8 mouse cellular contexts compared by ENCODE assay signal in the genomic region with DNA sequence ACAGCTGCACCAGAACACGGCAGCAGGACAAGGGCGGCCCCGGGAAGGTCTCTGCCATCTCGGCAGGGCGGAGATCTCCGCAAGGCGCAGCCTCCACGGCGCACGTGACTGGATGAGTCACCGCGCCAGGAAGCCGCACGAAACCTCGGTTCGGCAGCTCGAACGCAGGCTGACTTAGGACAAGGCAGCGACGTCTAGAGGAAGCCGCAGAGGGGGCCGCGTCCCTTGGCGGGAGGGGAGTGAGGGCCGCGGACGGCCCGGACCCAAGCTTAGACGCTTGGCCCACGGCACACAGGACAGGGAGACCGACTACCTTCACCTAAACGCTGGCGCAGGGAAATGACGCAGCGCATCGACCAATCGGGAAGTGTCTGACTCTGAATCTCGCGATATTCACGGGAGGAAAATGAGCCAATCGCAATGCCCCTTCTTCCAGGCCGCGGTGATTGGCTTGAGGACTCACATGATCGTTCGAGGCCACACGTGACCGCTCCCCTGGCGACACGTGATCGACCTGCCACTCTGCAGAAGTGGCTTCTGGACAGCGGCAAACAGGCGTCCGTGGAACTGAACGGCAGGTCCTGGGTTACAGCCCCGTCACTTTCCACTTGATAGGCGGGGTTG. TPM values are rescaled to one million over a fixed set of nuclear protein-coding genes. Genes with fewer than 3 reads are reported as not detected.
DNase-seq lines count a peak whose midpoint lies in the region; ATAC-seq and TF ChIP-seq lines count a peak whose summit lies in the region.

No protein-coding gene starts in this region.

- H3K27ac ChIP-seq in forebrain, embryonic 16.5 days (ENCODE audit: low read length) = peak overlapping the region; percentile 96
- H3K27ac ChIP-seq in layer of hippocampus, adult 2 months = peak overlapping the region; percentile 100
- H3K27ac ChIP-seq in lung, embryonic 14.5 days (ENCODE audit: low read depth) = peak overlapping the region; percentile 94
- peak overlapping the region; percentile 85 for H3K27ac ChIP-seq in olfactory bulb, adult 2 months (ENCODE audit: insufficient read depth, low read depth, low read length)
- H3K27ac ChIP-seq in thymus, adult 2 months (ENCODE audit: control insufficient read depth, insufficient read depth, low read length) = peak overlapping the region; percentile 62

- peak; percentile 79 for TF ChIP-seq POLR2A in olfactory bulb, adult 2 months (IDR thresholded peaks at IDR 0.05; ENCODE audit: insufficient read depth, low read depth, low read length)
- TF ChIP-seq POLR2A in thymus, adult 2 months (IDR thresholded peaks at IDR 0.05; ENCODE audit: control insufficient read depth, extremely low read depth, insufficient read depth, low read length, poor library complexity) = peak; percentile 50; the same call in 1 of the 2 replicates

- H3K36me3 ChIP-seq in G1E (replicated peaks) = peaks cover 30% of the 10 kb centered on the region
- no peaks in the 10 kb centered on the region for H3K36me3 ChIP-seq in forebrain, embryonic 16.5 days (ENCODE audit: control insufficient read depth, insufficient read depth)
- no peaks in the 10 kb centered on the region for H3K36me3 ChIP-seq in lung, embryonic 14.5 days (ENCODE audit: insufficient read depth)
- H3K36me3 ChIP-seq in thymus, adult 2 months (ENCODE audit: control insufficient read depth, insufficient read depth, low read length) = no peaks in the 10 kb centered on the region

- H3K4me2 ChIP-seq in forebrain, embryonic 16.5 days (ENCODE audit: low read length) = peak overlapping the region; percentile 90
- H3K4me2 ChIP-seq in lung, embryonic 14.5 days = peak overlapping the region; percentile 99

- H3K27me3 ChIP-seq in G1E (ENCODE audit: insufficient read depth, low read length) = no peaks in the 10 kb centered on the region
- no peaks in the 10 kb centered on the region for H3K27me3 ChIP-seq in forebrain, embryonic 16.5 days (replicated peaks; ENCODE audit: control insufficient read depth, insufficient read depth, low read length)
- H3K27me3 ChIP-seq in lung, embryonic 14.5 days (ENCODE audit: insufficient read depth, low read length) = no peaks in the 10 kb centered on the region
- no peaks in the 10 kb centered on the region for H3K27me3 ChIP-seq in thymus, adult 2 months (ENCODE audit: control insufficient read depth, insufficient read depth, low read length)

- H3K4me1 ChIP-seq in G1E (ENCODE audit: insufficient read depth, low read depth, low read length) = peaks cover 38% of the 10 kb centered on the region
- H3K4me1 ChIP-seq in forebrain, embryonic 16.5 days (replicated peaks; ENCODE audit: control insufficient read depth, insufficient read depth, low read length) = peaks cover 14% of the 10 kb centered on the region
- H3K4me1 ChIP-seq in lung, embryonic 14.5 days (ENCODE audit: insufficient read depth) = peaks cover 7% of the 10 kb centered on the region; the same call in 1 of the 2 replicates
- no peaks in the 10 kb centered on the region; the same call in 1 of the 2 replicates for H3K4me1 ChIP-seq in olfactory bulb, adult 2 months (ENCODE audit: control insufficient read depth, insufficient read depth, low read length)
- H3K4me1 ChIP-seq in thymus, adult 2 months (replicated peaks; ENCODE audit: control insufficient read depth, insufficient read depth, low read length) = peaks cover 7% of the 10 kb centered on the region

- intact Hi-C loops in heart, postnatal 36 days (cut with DNase I) = loop anchor here (1.0 to 2.0 kb wide), 2 partner anchors 106 to 137 kb away; no protein-coding TSS in a partner anchor

- TF ChIP-seq CTCF in G1E (IDR thresholded peaks at IDR 0.05; ENCODE audit: low read depth, low read length) = no peak
- 0 out of 2 replicates have a peak, but pooled peaks have one; percentile 6 for TF ChIP-seq CTCF in layer of hippocampus, adult 2 months (conservative IDR thresholded peaks at IDR 0.05)
- TF ChIP-seq CTCF in lung, embryonic 14.5 days (IDR thresholded peaks at IDR 0.05; ENCODE audit: low read depth) = no peak
- no peak for TF ChIP-seq CTCF in olfactory bulb, adult 2 months (IDR thresholded peaks at IDR 0.05; ENCODE audit: insufficient read depth, low read depth, low read length)
- 0 out of 2 replicates have a peak, but pooled peaks have one; percentile 43 for TF ChIP-seq CTCF in thymus, adult 2 months (IDR thresholded peaks at IDR 0.05; ENCODE audit: borderline replicate concordance, control insufficient read depth, extremely low read depth, insufficient read depth, low read length, poor library complexity)

- peak; percentile 88 for ATAC-seq in G1E (ENCODE audit: extremely low read depth, insufficient number of reproducible peaks, low FRiP score, poor library complexity, severe bottlenecking)
- ATAC-seq in forebrain, embryonic 16.5 days = peak; percentile 96
- ATAC-seq in lung, embryonic 14.5 days (ENCODE audit: insufficient read depth) = peak; percentile 97

- H3K9me3 ChIP-seq in G1E (replicated peaks) = no peaks in the 10 kb centered on the region
- no peaks in the 10 kb centered on the region for H3K9me3 ChIP-seq in forebrain, embryonic 16.5 days (ENCODE audit: control insufficient read depth, low read length)
- H3K9me3 ChIP-seq in lung, embryonic 14.5 days (ENCODE audit: low read depth, low read length) = no peaks in the 10 kb centered on the region

- peak; percentile 100 for DNase-seq in G1E (ENCODE audit: low spot score)
- peak; percentile 99 for DNase-seq in cerebellum, adult 18-20 months
- peak; percentile 97 to 99 for DNase-seq in heart, postnatal 36 days
- DNase-seq in layer of hippocampus, adult 2 months (ENCODE audit: low spot score in 2 of 2) = peak; percentile 99 to 100
- peak; percentile 100 for DNase-seq in lung, embryonic 14.5 days
- peak; percentile 96 for DNase-seq in thymus, adult 2 months

- peak overlapping the region; percentile 95 for H3K9ac ChIP-seq in forebrain, embryonic 16.5 days (replicated peaks; ENCODE audit: low read depth, low read length)
- peak overlapping the region; percentile 82 for H3K9ac ChIP-seq in lung, embryonic 14.5 days

- under 1% methylated on average over 56 of the region's 56 CpGs for WGBS in forebrain, embryonic 16.5 days
- WGBS in lung, embryonic 14.5 days = under 1% methylated on average over 56 of the region's 56 CpGs
- WGBS in olfactory bulb, adult 2 months = under 1% methylated on average over 56 of the region's 56 CpGs
- under 1% methylated on average over 56 of the region's 56 CpGs for WGBS in thymus, adult 2 months

- H3K4me3 ChIP-seq in G1E (ENCODE audit: low read depth, low read length) = peak overlapping the region; percentile 76
- peak overlapping the region; percentile 93 for H3K4me3 ChIP-seq in forebrain, embryonic 16.5 days (replicated peaks; ENCODE audit: low read length)
- H3K4me3 ChIP-seq in layer of hippocampus, adult 2 months = peak overlapping the region; percentile 80
- H3K4me3 ChIP-seq in lung, embryonic 14.5 days (ENCODE audit: low read depth, low read length) = peak overlapping the region; percentile 81
- H3K4me3 ChIP-seq in olfactory bulb, adult 2 months (ENCODE audit: insufficient read depth, low read depth, low read length) = peak overlapping the region; percentile 80
- H3K4me3 ChIP-seq in thymus, adult 2 months (ENCODE audit: control insufficient read depth, insufficient read depth, low read length) = peak overlapping the region; percentile 78

RNA-seq across cellular contexts. Expression of a gene that starts 9.9 kb away (rescaled TPM):
- total RNA-seq in G1E (2014; fragmentation: Nextera tagmentation) (344 and 349 TPM in 2 replicates), G1E (2017) (112 and 118 TPM in 2 replicates)
- 231 and 251 TPM in 2 replicates for polyA plus RNA-seq in G1E (2012)
- 106 and 107 TPM in 2 replicates for polyA plus RNA-seq in forebrain, embryonic 16.5 days (2015; fragmentation: Nextera tagmentation; extraction: Ambion mirVana)
- total RNA-seq in heart, postnatal 36 days (2021) = 100 to 1,000 TPM; 143 to 146 TPM
- 100 to 1,000 TPM; 280 to 298 TPM for total RNA-seq in layer of hippocampus, adult 2 months (2021)
- polyA plus RNA-seq in lung, embryonic 14.5 days (2014; fragmentation: Nextera tagmentation; extraction: Ambion mirVana) = 59.0 and 72.3 TPM in 2 replicates
- polyA plus RNA-seq in olfactory bulb, adult 2 months (2012; ENCODE audit: insufficient read depth, insufficient read length, low replicate concordance, missing spikeins) = 228 and 373 TPM in 2 replicates
- polyA plus RNA-seq in thymus, adult 2 months (2012; rRNA removed) = 332 and 341 TPM in 2 replicates

Comparison
In these comparisons a context has a peak if more than half of its experiments do, and no peak if none do; other contexts are left out.
1. Peak in every context shown above with its lines: DNase-seq, ATAC-seq, H3K4me3 ChIP-seq and H3K27ac ChIP-seq.
2. CTCF ChIP-seq: peak in layer of hippocampus, adult 2 months (single experiment) and thymus, adult 2 months (single experiment); none in G1E (single experiment), lung, embryonic 14.5 days (single experiment) and olfactory bulb, adult 2 months (single experiment).